Mouse (Mus musculus) gastrocnemius, postnatal 10 days (tissue): ENCODE measurements around the gene Acss1. TPM values are rescaled to one million over a fixed set of nuclear protein-coding genes. Genes with fewer than 3 reads are reported as not detected.
A peak's percentile ranks its signal among the peaks of the same experiment; 100 is the strongest.

Experiments
- DNase-seq: peaks from one replicate; pipeline ENCODE4 v3.0.0; 2021; ENCODE audit warnings: mixed read lengths
- long read RNA-seq, 2 experiments: library from polyadenylated mRNA; stranded (forward); transcript quantifications; one replicate each; pipeline ENCODE4 v2.0.0; 2021
- total RNA-seq, 2 experiments: library from RNA; stranded (reverse); gene quantifications; 2 replicates each; pipeline ENCODE4 v1.2.3; 2021

Gene Acss1
- 10 to 100 TPM; 18.0 to 22.1 TPM for total RNA-seq
- long read RNA-seq, experiment 1, transcript Acss1-201 (14 exons, 3,618 nt), result major isoform, 64 of 72 reads
- long read RNA-seq, experiment 1, partial matches to known transcripts, result 2 of 72 reads
- long read RNA-seq, experiment 1, other reads (novel, unspliced or antisense), result 6 of 72 reads
- long read RNA-seq, experiment 2, transcript Acss1-201 (14 exons, 3,618 nt), result major isoform, 45 of 53 reads
- long read RNA-seq, experiment 2, partial matches to known transcripts, result 4 of 53 reads
- long read RNA-seq, experiment 2, other reads (novel, unspliced or antisense), result 4 of 53 reads

- peak; percentile 66 for DNase-seq
Measured at GRCm38 (mm10) chr2:150667820-150668766, at the start of gene Acss1. TSS of gene Acss1 (minus strand) at chr2:150668500.

DNA sequence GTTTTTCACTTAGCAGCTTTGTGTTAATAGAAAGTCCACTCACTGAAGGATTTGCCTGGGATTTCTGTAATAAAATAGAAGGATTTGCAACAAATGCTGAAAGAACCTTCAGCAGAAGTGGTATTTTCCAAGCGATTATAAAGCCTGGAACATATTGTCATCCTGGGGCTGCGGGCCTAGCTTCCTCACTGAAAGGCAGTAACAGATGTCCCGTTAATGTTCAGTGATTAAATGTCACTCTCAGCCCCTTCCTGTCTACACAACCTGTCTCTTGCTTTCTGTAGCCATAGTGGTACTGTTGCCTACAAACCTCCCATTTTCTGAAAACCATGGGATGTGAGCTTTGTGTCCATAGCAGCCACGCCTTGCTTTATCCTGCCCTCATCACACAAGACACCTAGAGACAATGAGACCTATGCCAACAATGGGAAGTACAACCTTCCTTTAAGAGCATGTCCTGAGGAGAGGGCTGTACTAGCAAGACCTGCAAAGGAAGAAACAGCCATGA lies 43.9 kb upstream of the Acss1 start:
- DNase-seq, result no peak

GRCm38 (mm10) chr2:150691481-150692170 lies 23.3 kb upstream of the Acss1 start:
- DNase-seq, result no peak

DNA sequence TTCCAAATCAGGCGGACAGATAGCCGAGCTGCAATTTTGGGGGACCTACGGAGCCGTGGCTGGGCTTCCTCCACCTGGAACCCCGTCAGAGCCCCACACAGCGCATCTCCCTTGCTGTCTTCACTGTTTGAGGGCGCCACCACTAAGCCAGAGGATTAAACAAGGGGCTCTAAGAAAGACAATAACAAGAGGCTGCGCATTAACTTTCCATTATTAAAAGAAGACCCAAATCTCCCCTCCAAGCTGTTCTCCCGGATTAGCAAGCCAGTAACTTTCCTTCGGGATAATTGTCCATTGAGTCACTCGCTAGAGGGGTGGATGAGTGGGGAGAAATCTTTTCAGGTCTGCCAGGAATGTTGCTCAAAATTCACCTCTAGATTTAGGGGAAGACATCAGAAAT lies 21.9 kb upstream of the Acss1 start:
- no peak for DNase-seq

- DNase-seq, result no peak
Measured at GRCm38 (mm10) chr2:150689223-150689800, 21.0 kb upstream of the Acss1 start, which contains the start of gene Vsx1. TSS of gene Vsx1 (minus strand) at chr2:150689360.

- peak; percentile 33 for DNase-seq
Measured at GRCm38 (mm10) chr2:150688541-150689186, 20.4 kb upstream of the Acss1 start.

- no peak for DNase-seq
Measured at GRCm38 (mm10) chr2:150687871-150688540, 19.7 kb upstream of the Acss1 start.

- no peak for DNase-seq
Measured at GRCm38 (mm10) chr2:150685389-150685788, 17.1 kb upstream of the Acss1 start.

DNA sequence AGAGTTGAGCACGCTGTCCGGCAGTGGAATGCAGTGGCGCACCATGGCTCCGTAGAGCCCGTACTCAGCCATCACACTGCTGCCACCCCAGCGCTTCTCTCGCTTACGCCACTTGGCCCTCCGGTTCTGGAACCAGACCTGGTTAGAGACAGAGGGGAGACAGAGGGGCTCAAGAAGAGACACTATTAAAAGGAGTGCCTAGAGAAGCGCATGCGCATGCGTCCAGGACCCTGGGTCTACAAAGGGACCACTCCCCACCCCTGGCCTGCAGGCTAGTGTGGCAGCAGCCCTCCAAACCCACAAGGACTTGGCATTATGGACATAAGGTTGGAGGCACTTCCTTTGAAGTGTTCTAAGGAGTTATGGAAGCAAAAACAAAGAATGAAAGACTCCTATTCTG lies 16.2 kb upstream of the Acss1 start:
- DNase-seq, result no peak

DNA sequence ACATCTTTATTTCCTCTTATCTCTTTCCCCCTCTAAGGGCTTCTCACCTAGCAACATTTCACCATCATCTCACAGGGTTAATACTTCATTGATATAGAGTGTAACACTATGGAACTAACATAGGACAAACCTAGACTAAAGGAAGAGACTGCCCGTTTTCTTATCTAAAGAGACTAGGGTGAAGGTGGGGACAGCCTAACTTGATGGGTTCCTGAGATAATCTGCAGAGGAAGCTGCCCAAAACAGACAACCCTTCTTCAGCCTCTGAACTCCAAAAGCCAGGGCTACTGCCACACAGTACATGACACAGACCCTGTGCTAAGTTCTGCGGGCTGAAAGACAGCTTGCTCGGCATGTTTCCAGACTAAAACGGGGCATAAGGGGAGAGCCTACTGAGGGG lies 13.3 kb upstream of the Acss1 start:
- no peak for DNase-seq

- peak; percentile 81 for DNase-seq
Measured at GRCm38 (mm10) chr2:150678392-150678791, 10.1 kb upstream of the Acss1 start.

- no peak for DNase-seq
Measured at GRCm38 (mm10) chr2:150675525-150675924, 7.2 kb upstream of the Acss1 start.

DNA sequence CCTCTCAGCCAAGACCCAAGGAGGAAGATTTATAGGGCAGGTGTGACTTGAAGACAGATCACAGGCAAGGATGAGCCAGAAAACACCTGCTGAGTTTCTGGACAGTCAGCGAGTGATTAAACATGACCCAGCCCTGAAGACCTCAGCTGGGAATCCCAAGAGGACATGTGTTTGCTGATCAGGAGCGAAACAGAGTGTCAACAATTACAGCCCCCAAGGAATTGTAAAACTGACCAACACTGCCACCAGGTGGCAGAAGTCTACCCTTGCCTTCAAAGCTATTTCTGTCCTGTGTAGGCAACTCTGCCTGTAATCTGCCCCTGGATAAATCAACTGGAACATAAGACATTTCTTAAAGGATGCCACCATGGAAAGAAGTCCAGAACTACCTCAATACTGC lies 6.6 kb upstream of the Acss1 start:
- DNase-seq, result peak; percentile 55

- DNase-seq, result no peak
Measured at GRCm38 (mm10) chr2:150673929-150674328, 5.6 kb upstream of the Acss1 start.

GRCm38 (mm10) chr2:150671609-150672290 lies 3.5 kb upstream of the Acss1 start:
- no peak for DNase-seq

- DNase-seq, result no peak
Measured at GRCm38 (mm10) chr2:150670926-150671325, 2.6 kb upstream of the Acss1 start.

DNA sequence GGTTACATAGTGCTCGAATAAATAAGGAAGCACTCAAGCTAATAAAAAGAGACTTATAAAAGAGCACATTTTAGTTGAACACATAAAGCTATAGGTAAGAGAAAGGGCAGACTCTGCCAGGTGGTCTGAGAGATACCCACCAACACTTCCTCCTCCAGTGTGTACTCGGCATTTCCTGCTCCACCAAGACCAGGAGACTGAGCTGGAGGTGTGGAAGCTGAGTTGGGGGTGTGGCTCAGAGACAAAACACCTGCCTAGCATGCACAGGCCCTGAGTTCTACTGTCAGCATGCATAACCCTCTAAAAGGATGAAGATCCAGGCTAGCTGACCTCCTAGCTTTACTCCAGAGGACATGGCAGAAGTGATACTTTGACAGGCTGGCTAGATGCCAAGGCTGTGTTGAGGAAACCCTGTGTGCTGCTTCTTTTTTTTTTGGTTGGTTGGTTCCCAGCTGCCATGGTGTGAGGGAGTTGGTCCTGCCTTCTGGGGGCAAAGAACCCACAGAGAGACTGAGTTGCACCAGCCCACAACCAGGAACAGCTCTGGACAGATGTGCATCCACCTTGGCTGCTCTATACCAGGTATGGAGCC lies 1.2 kb upstream of the Acss1 start:
- DNase-seq, result peak; percentile 28

DNA sequence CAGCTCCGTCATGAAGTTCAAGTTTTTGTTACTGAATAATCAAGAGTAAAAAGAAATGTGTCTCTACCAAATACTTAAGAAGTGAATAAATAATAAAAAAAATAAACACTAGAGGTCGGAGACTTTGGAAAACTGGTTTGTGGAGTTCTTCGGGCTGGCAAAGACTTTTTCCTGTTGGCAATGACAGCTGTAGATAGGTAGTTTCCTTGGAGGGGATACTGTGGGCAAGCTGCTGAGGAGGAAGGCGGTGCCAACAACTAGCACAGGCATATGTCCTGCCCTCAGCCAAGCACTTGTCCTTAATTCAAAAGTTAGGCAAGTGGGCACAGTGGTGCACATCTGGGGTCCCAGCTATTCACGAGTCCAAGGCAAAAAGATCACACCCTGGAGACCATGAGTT lies 656 bp upstream of the Acss1 start:
- DNase-seq, result no peak

DNA sequence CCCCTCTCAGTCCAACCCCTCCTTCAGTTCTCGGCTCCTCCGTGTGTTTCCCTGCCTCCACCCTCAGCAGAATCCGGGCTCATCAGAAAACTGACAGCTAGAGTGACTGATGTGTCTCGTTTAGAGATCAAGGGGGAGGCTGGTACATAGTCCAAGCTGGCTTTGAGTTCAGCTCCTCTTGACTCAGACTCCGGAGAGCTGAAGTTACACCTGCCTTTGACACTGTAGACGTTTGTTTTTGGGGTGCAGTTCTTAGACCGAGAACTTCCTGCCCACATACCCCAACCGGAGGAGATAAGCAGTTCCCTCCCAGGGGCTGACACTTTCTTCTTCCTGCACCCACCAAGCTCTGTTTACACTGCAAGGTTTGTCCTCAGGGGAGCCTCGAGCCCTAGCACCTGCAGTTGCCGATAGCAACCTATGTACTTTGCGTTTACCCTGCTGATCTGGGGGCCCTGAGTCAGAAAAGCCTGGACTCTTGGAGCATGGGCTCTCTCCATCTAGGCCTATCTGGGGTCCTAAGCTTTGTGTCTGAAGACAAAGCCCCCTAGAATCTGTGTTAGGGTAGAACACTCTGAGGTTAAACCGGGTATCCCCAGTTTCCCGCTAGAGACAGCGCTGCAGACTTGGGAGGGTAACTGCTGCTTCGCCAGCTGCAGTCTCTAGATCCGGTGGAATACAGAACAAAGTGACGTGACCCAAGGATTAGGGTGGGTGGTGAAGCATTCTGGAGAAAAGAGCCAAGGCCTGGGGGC lies 1.1 kb downstream of the Acss1 start:
- DNase-seq, result no peak
